Mouse (Mus musculus) megakaryocyte, embryonic 14.5 days (primary cell): Measurements from ENCODE around the gene Inpp5f.

Experiments
- FLI1 ChIP-seq: IDR thresholded peaks from 2 replicates; pipeline ENCODE4 v1.6.1; 2012; ENCODE audit warnings: low read length, inconsistent platforms, mixed read lengths
- GATA1 ChIP-seq: IDR thresholded peaks from 3 replicates; pipeline ENCODE4 v1.6.1; 2012; ENCODE audit warnings: mixed read lengths, low read length, inconsistent platforms, borderline replicate concordance

GRCm38 (mm10) chr7:128577607-128578006 lies 33.5 kb upstream of the Inpp5f start:
- no peak for TF ChIP-seq GATA1
- no peak for TF ChIP-seq FLI1
